In the genomic region with DNA sequence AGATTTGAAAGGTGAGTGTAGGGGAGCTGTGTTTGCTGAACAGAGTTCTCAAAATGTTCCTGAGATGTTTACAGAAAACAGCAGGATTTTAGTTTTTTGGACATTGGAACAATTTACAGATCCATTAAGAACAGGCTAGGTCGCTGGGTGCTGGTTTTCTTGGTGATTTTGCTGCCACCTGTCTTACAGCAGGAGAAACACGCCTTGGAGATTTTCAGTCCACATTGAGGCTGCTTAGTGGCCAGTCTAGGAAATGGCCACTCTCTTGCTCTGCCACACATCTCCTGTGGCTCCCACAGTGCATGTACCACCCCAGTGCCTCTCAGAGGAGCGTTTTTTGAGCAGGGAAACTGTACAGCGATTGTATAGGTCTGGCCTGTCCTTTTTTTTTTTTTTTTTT, we compare ENCODE assay signal across 8 mouse cellular contexts. TPM values are rescaled to one million over a fixed set of nuclear protein-coding genes. Genes with fewer than 3 reads are reported as not detected.
A peak's percentile ranks its signal among the peaks of the same experiment; 100 is the strongest.
DNase-seq lines count a peak whose midpoint lies in the region.

No protein-coding gene starts in this region.

- peak; percentile 21 to 32 for DNase-seq in adrenal gland, adult 18-20 months (ENCODE audit: low spot score in 2 of 2)
- no peak for DNase-seq in adrenal gland, postnatal 4 days (ENCODE audit: low spot score in 2 of 2)
- DNase-seq in CD4-positive helper T cell, adult 2 months (ENCODE audit: low read depth, low spot score), result peak; percentile 46
- DNase-seq in cerebellum, adult 11 months, result peak; percentile 40
- DNase-seq in gastrocnemius, postnatal 10 days, result peak; percentile 19
- peak; percentile 65 for DNase-seq in kidney, postnatal 14 days
- DNase-seq in lung, postnatal 25 days (ENCODE audit: low spot score), result peak; percentile 53
- peak; percentile 73 for DNase-seq in retina, postnatal 1 day

RNA-seq across cellular contexts. Expression of a gene that starts 57.0 kb away (rescaled TPM):
- total RNA-seq in adrenal gland, adult 18-20 months (2021), result 10 to 100 TPM; 17.7 to 51.9 TPM
- total RNA-seq in adrenal gland, postnatal 4 days (2021), result 10 to 100 TPM; 63.5 to 72.7 TPM
- total RNA-seq in gastrocnemius, postnatal 10 days (2021), result 10 to 100 TPM; 51.7 to 61.3 TPM

Comparison
In these comparisons a context has a peak if more than half of its experiments do, and no peak if none do; other contexts are left out.
1. DNase-seq: peak in adrenal gland, adult 18-20 months (2 of 2), CD4-positive helper T cell, adult 2 months (single experiment), cerebellum, adult 11 months (single experiment), gastrocnemius, postnatal 10 days (single experiment), kidney, postnatal 14 days (single experiment), lung, postnatal 25 days (single experiment) and retina, postnatal 1 day (single experiment); none in adrenal gland, postnatal 4 days (0 of 2).